Mouse (Mus musculus) lung, postnatal 10 days (tissue): Measurements from ENCODE around the gene Serpinb1a.

ENCODE experiments used
- DNase-seq: peaks from one replicate; pipeline ENCODE4 v3.0.0; 2021

The Serpinb1a gene

DNA sequence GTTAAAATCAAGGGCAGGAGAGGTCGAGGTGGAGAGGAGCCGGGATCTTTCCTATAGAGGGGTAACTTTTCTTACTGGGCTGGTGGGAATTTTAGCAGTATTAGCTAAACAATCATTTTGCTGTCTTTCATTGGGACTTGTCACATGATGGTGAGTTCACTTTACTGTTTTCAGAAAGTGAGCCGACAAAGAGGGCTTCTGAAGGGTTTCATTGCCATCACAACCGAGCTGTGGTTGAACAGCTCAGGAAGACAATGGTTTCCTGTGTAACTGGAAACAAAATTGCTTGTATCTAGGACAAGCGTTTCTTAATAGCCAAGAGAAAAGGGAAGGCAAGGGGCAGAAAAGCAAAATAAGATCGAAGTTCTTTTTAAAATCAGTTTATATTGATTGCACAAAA lies 17.7 kb downstream of the Serpinb1a start:
- DNase-seq, result no peak

- no peak for DNase-seq
Measured at GRCm38 (mm10) chr13:32832776-32833175, 18.2 kb downstream of the Serpinb1a start.

- DNase-seq, result no peak
Measured at GRCm38 (mm10) chr13:32831505-32832273, 19.3 kb downstream of the Serpinb1a start.

DNA sequence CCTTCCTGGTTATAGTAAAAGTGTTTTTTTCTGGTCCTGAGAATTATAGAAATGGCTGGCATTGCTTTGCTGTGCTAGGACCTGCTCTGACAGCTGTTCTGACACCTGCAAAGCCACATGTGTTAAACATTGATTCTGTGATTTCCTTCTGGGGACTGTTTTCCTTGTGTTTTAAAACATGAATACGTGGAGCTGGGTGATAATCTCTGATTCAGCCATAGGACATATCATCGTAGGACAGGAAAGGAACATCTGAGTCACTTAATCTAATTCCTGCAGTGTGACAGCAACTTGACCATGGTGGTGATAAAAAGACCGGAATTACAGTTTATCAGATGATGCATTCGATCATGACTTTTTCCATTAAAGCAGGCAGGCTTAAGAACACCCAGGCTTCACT lies 22.1 kb downstream of the Serpinb1a start:
- DNase-seq, result no peak

- DNase-seq, result peak; percentile 64
Measured at GRCm38 (mm10) chr13:32827951-32828350, 23.0 kb downstream of the Serpinb1a start.

DNA sequence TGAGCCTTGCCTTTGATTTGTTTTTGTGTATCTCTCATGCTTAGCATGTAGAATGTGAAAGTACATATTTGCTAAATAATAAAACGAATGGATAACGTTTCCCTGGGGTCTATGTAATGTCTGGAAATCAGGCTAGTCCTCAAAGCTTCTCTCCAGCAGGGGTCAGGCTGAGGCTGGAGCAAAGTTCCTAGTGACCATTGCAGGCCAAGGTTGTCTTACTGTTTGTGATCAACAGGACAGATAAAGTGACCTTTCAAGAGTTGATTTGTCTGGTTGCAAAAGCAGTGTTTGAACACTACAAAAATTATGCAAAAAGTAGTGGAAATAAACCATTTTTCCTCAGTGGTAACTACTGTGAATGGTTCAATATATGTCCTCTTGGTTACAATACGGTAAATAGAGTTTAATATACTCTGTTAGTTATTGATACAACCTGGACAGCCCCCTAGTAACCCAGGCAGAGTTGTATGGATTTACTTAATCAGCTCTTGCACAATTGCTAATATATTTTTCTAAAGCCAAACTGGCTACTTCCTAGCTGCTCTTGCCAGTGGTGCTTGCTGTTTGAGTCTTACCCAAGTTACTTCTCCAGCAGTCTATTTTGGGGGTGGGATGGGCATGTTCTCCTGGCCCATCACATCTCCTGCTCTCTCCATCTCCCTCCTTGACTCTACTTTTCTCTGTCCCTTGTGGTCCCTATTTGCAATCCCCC lies 23.7 kb downstream of the Serpinb1a start:
- DNase-seq, result peak; percentile 28

- DNase-seq, result no peak
Measured at GRCm38 (mm10) chr13:32825546-32825945, 25.4 kb downstream of the Serpinb1a start.

DNA sequence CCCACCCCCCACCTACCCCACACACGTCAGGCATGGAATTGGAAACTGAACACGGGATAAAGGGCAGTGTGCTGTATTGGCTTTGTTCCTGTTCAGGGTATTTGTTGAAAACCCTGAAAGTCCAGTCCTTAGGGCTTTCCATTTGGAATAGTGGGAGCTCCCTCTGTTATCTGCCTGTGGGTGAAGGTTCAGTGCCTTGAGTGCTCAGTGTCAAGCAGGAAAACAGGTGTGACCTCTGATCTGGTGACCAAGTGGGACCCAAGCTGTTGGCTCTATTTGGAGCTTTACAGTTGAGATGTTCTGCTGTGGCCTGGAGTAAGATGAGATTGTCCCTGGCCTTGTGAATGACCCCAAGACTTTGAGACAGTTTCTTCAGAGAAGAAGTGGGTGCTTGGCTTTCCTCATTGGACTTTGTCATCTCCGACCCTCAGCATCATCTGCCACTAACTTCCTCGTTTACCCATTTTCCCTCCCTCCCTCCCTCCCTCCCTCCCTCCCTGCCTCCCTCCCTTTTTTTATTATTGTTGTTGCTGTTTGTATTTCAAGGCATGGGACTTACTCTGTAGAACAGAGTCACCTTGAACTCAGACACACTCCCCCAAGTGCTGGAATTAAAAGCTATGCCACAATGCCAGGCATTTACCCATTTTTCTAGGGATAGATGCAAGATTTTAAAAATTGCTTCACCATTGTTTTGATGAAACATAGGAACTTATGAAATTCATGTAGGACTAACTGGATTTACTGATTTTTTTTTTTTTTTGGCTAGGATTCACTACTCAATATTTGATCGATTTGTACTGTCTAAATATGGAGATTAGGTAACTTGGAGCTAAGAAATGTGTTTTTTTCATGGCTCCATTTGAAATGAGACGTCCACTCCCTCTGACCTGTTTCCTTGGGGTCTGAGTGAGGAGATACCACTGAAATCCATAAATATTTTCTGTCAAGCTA lies 26.3 kb downstream of the Serpinb1a start:
- no peak for DNase-seq

DNA sequence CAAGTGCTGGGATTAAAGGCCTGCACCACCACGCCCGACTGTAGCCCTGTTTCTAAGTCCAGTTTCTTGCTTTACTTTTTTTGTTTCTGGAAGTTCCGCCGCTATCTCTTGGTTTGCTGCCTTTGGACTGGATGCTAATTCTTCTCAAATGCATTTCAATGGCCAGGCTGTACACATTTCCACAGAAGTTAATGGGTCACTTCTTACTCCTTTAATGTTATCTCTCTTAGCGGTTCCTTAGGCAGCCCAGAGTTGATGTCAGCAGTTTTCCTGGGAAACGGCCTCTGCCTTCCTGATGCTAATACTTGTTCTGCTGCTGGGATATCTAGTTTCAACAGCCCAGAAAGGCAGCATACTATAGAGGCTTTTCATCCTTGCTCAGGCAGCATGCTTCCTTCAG lies 27.9 kb downstream of the Serpinb1a start:
- DNase-seq, result no peak

DNA sequence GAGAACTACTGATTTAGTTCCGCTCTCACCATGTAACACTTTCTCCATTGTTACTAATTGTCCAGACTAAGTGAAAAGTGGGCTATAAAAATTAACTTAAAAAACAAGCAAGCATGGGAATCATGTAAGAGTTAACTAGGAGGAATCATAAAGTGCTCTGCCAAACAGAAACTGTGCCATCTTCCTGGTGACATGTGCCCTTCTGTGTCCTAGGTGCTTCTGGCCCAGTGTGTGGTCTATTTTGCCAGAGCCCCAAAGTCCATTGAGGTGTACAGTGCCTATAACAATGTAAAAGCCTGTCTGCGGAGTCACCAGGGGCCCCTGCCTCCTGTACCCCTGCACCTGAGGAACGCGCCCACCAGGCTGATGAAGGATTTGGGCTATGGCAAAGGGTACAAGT lies 29.3 kb downstream of the Serpinb1a start:
- DNase-seq, result no peak

- no peak for DNase-seq
Measured at GRCm38 (mm10) chr13:32819926-32820325, 31.1 kb downstream of the Serpinb1a start.

DNA sequence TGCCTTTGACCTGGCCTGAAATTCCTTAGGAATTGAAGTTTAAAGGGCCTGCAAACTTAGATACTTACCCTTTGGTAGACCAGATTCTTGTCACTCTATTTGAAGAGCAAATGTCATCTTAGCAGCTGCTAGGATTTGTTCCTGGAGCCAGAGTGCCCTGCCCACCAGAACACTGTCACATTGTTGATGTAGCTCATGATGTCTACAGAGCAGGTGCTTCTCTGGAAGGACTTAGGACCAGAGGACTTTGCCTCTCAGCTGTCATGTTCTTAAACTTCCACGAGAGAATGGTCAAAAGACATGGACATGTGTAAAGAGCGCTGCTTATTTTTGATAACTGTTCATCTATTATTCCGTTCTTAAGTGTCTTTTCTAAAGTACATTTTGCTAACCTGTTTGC lies 31.7 kb downstream of the Serpinb1a start:
- DNase-seq, result no peak

DNA sequence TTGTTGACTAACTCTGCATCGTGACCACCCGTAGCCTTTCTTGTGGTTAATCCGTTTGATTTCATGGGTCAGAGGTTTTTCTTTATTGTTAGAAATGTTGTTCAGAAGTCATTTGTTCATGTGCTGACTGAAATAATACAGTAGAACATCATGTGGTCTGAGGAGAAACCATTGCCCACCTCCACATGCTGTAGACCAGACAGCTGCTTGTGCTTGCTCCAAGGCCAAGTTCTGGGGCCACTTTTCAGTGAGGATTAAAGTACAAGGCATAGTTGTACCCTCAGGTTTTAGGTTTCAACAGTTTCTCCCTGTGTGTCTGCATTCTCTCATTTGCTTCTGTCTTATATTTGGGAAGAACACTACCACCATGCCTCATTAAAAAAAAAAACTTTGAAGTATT lies 43.4 kb downstream of the Serpinb1a start:
- DNase-seq, result no peak

DNA sequence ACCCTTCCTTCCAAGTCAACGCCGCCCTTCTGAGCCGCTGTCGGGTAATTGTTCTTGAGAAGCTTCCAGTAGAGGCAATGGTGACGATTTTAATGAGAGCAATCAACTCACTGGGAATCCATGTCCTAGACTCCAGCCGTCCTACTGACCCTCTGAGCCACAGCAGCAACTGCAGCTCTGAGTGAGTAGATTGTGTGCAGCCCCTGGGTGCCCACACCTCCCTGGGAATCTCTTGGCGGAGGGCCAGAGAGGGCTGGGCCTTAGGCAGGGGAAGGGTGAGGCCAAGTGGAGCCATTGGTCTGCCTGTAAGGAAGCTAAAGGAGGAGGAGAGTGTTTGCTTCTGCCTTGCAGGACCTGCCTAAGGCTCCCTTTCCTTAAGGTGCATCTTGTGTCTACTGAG lies 44.2 kb downstream of the Serpinb1a start:
- DNase-seq, result peak; percentile 25

GRCm38 (mm10) chr13:32803701-32804345 lies 47.2 kb downstream of the Serpinb1a start:
- no peak for DNase-seq

DNA sequence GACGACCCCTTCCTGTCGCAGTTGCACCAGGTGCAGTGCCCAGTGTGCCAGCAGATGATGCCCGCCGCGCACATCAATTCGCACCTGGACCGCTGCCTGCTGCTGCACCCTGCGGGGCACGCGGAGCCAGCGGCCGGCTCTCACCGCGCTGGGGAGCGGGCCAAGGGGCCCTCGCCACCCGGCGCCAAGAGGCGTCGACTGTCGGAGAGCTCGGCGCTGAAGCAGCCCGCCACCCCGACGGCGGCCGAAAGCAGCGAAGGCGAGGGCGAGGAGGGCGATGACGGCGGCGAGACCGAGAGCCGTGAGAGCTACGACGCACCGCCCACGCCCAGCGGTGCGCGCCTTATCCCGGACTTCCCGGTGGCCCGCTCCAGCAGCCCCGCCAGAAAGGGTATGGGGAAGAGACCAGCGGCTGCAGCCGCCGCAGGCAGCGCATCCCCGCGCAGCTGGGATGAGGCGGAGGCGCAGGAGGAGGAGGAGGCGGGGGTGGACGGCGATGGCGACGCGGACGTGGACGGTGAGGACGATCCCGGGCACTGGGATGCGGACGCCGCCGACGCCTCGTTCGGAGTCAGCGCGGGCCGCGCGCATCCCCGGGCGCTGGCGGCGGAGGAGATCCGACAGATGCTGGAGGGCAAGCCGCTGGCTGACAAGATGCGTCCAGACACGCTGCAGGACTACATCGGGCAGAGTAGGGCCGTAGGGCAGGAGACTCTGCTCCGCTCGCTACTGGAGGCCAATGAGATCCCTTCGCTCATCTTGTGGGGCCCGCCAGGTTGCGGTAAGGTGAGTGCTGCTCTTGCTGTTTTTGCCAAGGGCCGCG lies 48.5 kb downstream of the Serpinb1a start, which contains the start of gene D930007J09Rik:
Gene D930007J09Rik (minus strand): TSS at position 591 of the 823 bp plus-strand sequence.
- DNase-seq, result peak; percentile 59

DNA sequence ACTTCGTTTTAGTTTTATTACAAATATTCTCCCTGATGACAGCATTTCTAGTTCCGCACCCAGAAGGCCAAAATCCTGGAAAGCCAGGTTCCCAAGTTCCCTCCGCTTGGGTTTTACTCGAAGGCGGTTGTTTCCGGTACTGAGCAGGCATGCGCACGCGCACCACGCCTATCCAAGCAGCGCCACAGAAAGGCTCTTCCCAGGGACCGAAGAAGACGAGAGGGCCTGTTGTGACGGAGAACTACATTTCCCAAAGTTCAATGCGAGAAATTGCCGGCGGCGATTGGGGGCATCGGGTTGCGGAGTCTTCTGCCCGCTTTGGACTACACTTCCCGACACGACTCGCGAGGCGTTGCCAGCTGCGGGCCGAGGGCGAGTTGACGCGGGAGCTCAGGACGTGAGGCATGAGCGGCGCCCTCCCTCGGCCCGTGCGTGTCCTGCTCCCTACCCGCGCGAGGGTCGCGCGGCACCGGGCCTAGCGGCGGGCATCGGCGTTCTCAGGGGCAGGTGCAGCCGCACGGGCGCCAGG lies 49.2 kb downstream of the Serpinb1a start, which contains the start of gene Wrnip1:
Gene Wrnip1 (plus strand): TSS at position 346 of the 529 bp plus-strand sequence.
- DNase-seq, result peak; percentile 99

GRCm38 (mm10) chr13:32800859-32801258 lies 50.1 kb downstream of the Serpinb1a start:
- peak; percentile 26 for DNase-seq

- no peak for DNase-seq
Measured at GRCm38 (mm10) chr13:32799131-32799530, 51.9 kb downstream of the Serpinb1a start.

GRCm38 (mm10) chr13:32797085-32797484 lies 53.9 kb downstream of the Serpinb1a start:
- DNase-seq, result no peak

GRCm38 (mm10) chr13:32795166-32795565 lies 55.8 kb downstream of the Serpinb1a start:
- DNase-seq, result no peak
